Mouse (Mus musculus) cerebellum, adult 8-10 months (tissue): ENCODE results near the gene Olfr1239.

Experiments
- DNase-seq: peaks from one replicate; pipeline ENCODE4 v3.0.0; 2022

Gene Olfr1239

DNA sequence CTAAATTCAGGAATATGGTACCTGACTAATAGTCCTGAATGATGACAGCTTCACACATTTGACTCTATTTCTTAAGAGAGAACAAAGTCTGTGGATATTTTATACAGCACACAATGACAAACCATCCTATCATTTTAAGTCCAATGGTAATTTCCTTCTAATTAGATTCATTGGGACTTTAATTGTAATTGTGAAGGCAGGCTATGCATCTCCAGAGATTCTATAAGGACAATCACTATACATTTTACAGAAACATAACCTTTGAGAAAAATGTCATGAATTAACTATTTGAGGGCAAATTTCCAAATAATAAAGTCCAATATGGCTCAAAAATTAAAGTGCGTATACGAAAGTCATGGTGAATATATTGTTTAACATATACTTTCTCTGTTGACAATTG, at the start of gene Olfr1239:
Gene Olfr1239 (minus strand): TSS at position 101 of the 400 bp plus-strand sequence.
- no peak for DNase-seq

DNA sequence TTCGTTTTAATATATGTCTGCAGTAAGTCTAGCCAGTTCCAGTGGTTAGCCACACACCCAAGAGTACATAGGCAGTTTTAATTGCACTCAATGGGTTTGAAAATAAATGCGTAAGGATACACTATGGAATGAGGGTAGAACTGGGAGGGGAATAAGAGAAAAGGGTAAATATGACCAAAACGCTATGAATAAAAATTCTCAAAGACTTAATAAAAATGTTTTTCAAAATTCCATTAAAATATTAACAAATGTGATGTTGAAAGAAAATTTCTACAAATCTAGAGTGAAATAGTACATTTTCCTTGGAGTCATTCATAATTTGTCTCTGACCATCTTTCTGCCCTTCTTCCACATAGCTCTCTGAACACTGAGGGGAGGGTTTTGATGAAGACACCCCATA, 22.7 kb upstream of the Olfr1239 start, which contains the start of gene Olfr1240:
Gene Olfr1240 (minus strand): TSS at position 101 of the 400 bp plus-strand sequence.
- DNase-seq, result no peak

DNA sequence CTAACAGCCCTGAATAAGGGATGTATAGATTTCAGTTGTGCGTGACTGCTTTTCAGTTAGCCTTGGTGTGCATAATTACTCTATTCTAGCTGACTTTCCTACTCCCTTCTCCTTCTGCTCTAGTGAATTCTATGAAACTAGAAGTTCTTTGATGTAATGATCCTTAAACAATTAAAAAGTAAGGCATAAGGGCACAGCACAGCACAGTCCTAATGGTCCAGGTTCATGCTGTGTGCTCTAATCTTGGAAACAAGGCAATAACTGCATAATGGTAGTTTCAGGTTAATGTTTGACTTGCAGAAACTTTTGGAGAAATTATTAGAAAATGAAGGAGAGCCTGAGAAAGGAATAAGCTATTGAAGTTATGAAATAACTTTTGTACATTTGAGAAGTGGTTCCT, 5.7 kb downstream of the Olfr1239 start:
- no peak for DNase-seq

DNA sequence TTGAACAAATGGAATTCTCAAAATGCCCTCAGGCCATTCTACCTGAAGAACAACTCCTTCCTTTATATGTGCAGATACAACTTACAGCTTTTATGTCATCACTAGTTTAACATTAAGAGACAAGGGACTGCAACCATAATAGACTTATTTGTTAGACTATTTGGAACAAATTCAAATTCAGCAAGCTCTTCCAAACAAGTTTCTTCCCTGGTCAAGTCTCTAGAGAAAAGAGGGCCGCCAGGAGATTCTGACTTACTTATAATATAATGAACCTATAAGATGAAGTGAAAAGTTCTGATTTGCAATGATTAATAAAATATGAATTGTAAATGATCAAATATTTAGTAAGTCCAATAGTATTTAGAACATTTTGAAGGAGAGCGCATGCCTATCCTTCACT, 10.6 kb downstream of the Olfr1239 start, which contains the start of gene Olfr1238:
Gene Olfr1238 (minus strand): TSS at position 101 of the 400 bp plus-strand sequence.
- DNase-seq, result no peak

DNA sequence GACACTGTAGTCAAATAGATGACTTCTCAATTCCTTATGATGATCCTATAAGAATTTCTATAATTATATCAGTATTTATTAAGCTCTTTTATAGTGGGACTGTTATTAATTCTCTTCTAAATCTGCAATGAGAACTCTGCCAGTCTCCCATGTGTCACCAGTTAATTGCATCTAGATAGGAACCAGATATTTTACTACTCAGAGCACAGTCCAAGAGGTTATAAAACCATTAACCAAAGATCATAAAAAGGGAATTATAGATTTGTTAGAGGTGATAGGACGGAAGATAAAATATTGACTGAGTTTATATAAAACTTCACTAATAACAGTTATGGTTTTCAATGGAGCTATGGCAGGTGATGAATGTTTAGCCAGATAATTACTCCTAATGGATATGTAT, 19.3 kb downstream of the Olfr1239 start:
- DNase-seq, result no peak
